Mouse (Mus musculus) granulocyte monocyte progenitor cell, adult 5-6 weeks (primary cell): ENCODE measurements at regions not wholly inside any gene's neighbourhood (a gene's known extent, or its start where the extent isn't known, plus 50 kb on each side); places are given as distances from the start of the nearest gene placed in this dataset.

Experiments used
- ATAC-seq: replicated peaks from 2 replicates; pipeline ENCODE4 v1.8.0; 2016; ENCODE audit warnings: mild to moderate bottlenecking, moderate TSS enrichment, inconsistent platforms; ENCODE audit not compliant: poor library complexity, severe bottlenecking

- ATAC-seq = peak; percentile 44
These were observed 437.3 kb downstream of the Ptpru start for GRCm38 (mm10) chr4:131400756-131401155.

GRCm38 (mm10) chr4:131401255-131401654 lies 436.8 kb downstream of the Ptpru start:
- no peak for ATAC-seq

- ATAC-seq = no peak
These were observed 432.6 kb downstream of the Ptpru start for GRCm38 (mm10) chr4:131405376-131406017.

GRCm38 (mm10) chr4:131407464-131407863 lies 430.6 kb downstream of the Ptpru start:
- no peak for ATAC-seq

GRCm38 (mm10) chr4:131408644-131409043 lies 429.4 kb downstream of the Ptpru start:
- no peak for ATAC-seq

- peak; percentile 69 for ATAC-seq
These were observed 428.3 kb downstream of the Ptpru start for GRCm38 (mm10) chr4:131409805-131410204.

- no peak for ATAC-seq
These were observed 426.2 kb downstream of the Ptpru start for GRCm38 (mm10) chr4:131411936-131412335.

GRCm38 (mm10) chr4:131413380-131413779 lies 424.7 kb downstream of the Ptpru start:
- ATAC-seq = no peak

GRCm38 (mm10) chr4:131415453-131415852 lies 422.6 kb downstream of the Ptpru start:
- ATAC-seq = no peak

- ATAC-seq = no peak
These were observed 421.9 kb downstream of the Ptpru start for GRCm38 (mm10) chr4:131416209-131416608.

- no peak for ATAC-seq
These were observed 420.8 kb downstream of the Ptpru start for GRCm38 (mm10) chr4:131417159-131417748.

GRCm38 (mm10) chr4:131425311-131425710 lies 412.8 kb downstream of the Ptpru start:
- no peak for ATAC-seq

GRCm38 (mm10) chr4:131427871-131428270 lies 410.2 kb downstream of the Ptpru start:
- no peak for ATAC-seq

- ATAC-seq = no peak
These were observed 408.7 kb downstream of the Ptpru start for GRCm38 (mm10) chr4:131429356-131429755.

- ATAC-seq = no peak
These were observed 407.7 kb downstream of the Ptpru start for GRCm38 (mm10) chr4:131430420-131430819.

GRCm38 (mm10) chr4:131431188-131431587 lies 406.9 kb downstream of the Ptpru start:
- peak; percentile 73 for ATAC-seq

- ATAC-seq = no peak
These were observed 405.4 kb downstream of the Ptpru start for GRCm38 (mm10) chr4:131432591-131433177.

- no peak for ATAC-seq
These were observed 402.9 kb downstream of the Ptpru start for GRCm38 (mm10) chr4:131435222-131435621.

- ATAC-seq = no peak
These were observed 399.7 kb downstream of the Ptpru start for GRCm38 (mm10) chr4:131438403-131438802.

- ATAC-seq = no peak
These were observed 399.2 kb downstream of the Ptpru start for GRCm38 (mm10) chr4:131438883-131439282.

- ATAC-seq = no peak
These were observed 397.2 kb downstream of the Ptpru start for GRCm38 (mm10) chr4:131440845-131441244.

- ATAC-seq = no peak
These were observed 394.6 kb downstream of the Ptpru start for GRCm38 (mm10) chr4:131443518-131443917.
